Mouse (Mus musculus): ENCODE measurements around the gene Maco1.

GRCm38 (mm10) chr4:134855371-134855770 lies 2.2 kb upstream of the Maco1 start:
- TF ChIP-seq CTCF (IDR thresholded peaks at IDR 0.05; ENCODE audit: extremely low read depth, insufficient read length, insufficient replicate concordance, low read depth, low read length) (no peak), POLR2A (IDR thresholded peaks at IDR 0.05; ENCODE audit: low read depth, low read length) (no peak)
